12 mouse cellular contexts compared by ENCODE assay signal in genomic region chrX:150594176-150594575, GRCm38 (mm10).
"Had no signal": no experiment of that assay in that cellular context is flagged by ENCODE, and none has a peak within 500 bp of the region (broad histone marks: within the 10 kb centered on the region; RNA-seq: fewer than 3 reads in every experiment).

No protein-coding gene starts in this region.

- H3K27ac ChIP-seq: layer of hippocampus, adult 2 months; limb, embryonic 12.5 days; midbrain, embryonic 12.5 days; neural tube, embryonic 13.5 days had no signal

- DNase-seq: kidney, adult 18-20 months; kidney, postnatal 10 days; kidney, postnatal 4 days; lung, adult 18-20 months; right cerebral cortex, adult 18-20 months; right cerebral cortex, postnatal 4 days; thymus, postnatal 4 days had no signal

- H3K9me3 ChIP-seq: limb, embryonic 12.5 days; midbrain, embryonic 12.5 days; neural tube, embryonic 13.5 days had no signal

- H3K9ac ChIP-seq: limb, embryonic 12.5 days; midbrain, embryonic 12.5 days; neural tube, embryonic 13.5 days had no signal

- H3K4me1 ChIP-seq: limb, embryonic 12.5 days; midbrain, embryonic 12.5 days; neural tube, embryonic 13.5 days had no signal

- H3K4me3 ChIP-seq: layer of hippocampus, adult 2 months; limb, embryonic 12.5 days; midbrain, embryonic 12.5 days; neural tube, embryonic 13.5 days had no signal

- H3K4me2 ChIP-seq: limb, embryonic 12.5 days; midbrain, embryonic 12.5 days; neural tube, embryonic 13.5 days had no signal

- H3K27me3 ChIP-seq: midbrain, embryonic 12.5 days had no signal

- H3K36me3 ChIP-seq: limb, embryonic 12.5 days; midbrain, embryonic 12.5 days; neural tube, embryonic 13.5 days had no signal

- ATAC-seq: midbrain, embryonic 16.5 days had no signal
